Mouse (Mus musculus) stomach, postnatal 0 days (tissue): Measurements from ENCODE around the gene Erc2. TPM values are rescaled to one million over a fixed set of nuclear protein-coding genes. Genes with fewer than 3 reads are reported as not detected.

ENCODE experiments used
- ATAC-seq: fragments of 200-750 bp; cut with Nextera tagmentation; 2 replicates; pipeline ENCODE4 v1.8.0; 2017; ENCODE audit not compliant: low FRiP score, low TSS enrichment
- DNase-seq: peaks from one replicate; pipeline ENCODE4 v3.0.0-alpha.2; 2016; ENCODE audit warnings: low spot score
- H3K27ac ChIP-seq: fragments of 300-500 bp; sonication (generic); replicated peaks from 2 replicates; pipeline ENCODE4 v1.5.1; 2014; ENCODE audit warnings: mild to moderate bottlenecking, control low read depth
- H3K27me3 ChIP-seq: fragments of 300-500 bp; sonication (generic); 2 replicates; pipeline ENCODE4 v1.6.1; 2014; ENCODE audit warnings: low read length; ENCODE audit not compliant: control insufficient read depth, insufficient read depth
- H3K36me3 ChIP-seq: fragments of 300-500 bp; sonication (generic); 2 replicates; pipeline ENCODE4 v1.6.1; 2014; ENCODE audit warnings: low read length, mixed read lengths; ENCODE audit not compliant: control insufficient read depth, insufficient read depth
- H3K4me1 ChIP-seq: fragments of 300-500 bp; sonication (generic); replicated peaks from 2 replicates; pipeline ENCODE4 v1.6.1; 2014; ENCODE audit warnings: antibody characterized with exemption; ENCODE audit not compliant: control insufficient read depth, insufficient read depth
- H3K4me2 ChIP-seq: fragments of 300-500 bp; sonication (generic); replicated peaks from 2 replicates; pipeline ENCODE4 v1.6.1; 2014; ENCODE audit warnings: low read depth, mild to moderate bottlenecking, control low read depth, moderate library complexity
- H3K4me3 ChIP-seq: fragments of 300-500 bp; sonication (generic); 2 replicates; pipeline ENCODE4 v1.5.1; 2014; ENCODE audit warnings: low read depth, low read length, control low read depth
- H3K9ac ChIP-seq: fragments of 300-500 bp; sonication (generic); 2 replicates; pipeline ENCODE4 v1.6.1; 2014; ENCODE audit warnings: mild to moderate bottlenecking, low read length, control low read depth, mixed read lengths
- H3K9me3 ChIP-seq: fragments of 300-500 bp; sonication (generic); 2 replicates; pipeline ENCODE4 v1.6.1; 2016; ENCODE audit warnings: low read length; ENCODE audit not compliant: control insufficient read depth
- CTCF ChIP-seq: IDR thresholded peaks from 2 replicates; pipeline ENCODE4 v1.5.1; 2016; ENCODE audit warnings: antibody characterized with exemption, low read depth, mild to moderate bottlenecking, moderate library complexity
- EP300 ChIP-seq: optimal IDR thresholded peaks from 2 replicates; pipeline ENCODE3; 2016; ENCODE audit warnings: antibody characterized with exemption
- WGBS: fragments of 180-500 bp; shearing (Covaris S2); extraction: QIAGEN DNeasy Blood & Tissue Kit; methylation state at CpG from one replicate; pipeline ENCODE4 v1.1.7; 2014; 5-methylcytosine and 5-hydroxymethylcytosine counted together
- polyA plus RNA-seq: library from polyadenylated mRNA; unstranded; fragments of >200 nt; fragmentation: Nextera tagmentation; extraction: Ambion mirVana; gene quantifications from 2 replicates; pipeline ENCODE4 v1.2.1, GENCODE M21; 2015

The Erc2 gene
- polyA plus RNA-seq, 1 experiment from 2014 or later, result 3.0 TPM

DNA sequence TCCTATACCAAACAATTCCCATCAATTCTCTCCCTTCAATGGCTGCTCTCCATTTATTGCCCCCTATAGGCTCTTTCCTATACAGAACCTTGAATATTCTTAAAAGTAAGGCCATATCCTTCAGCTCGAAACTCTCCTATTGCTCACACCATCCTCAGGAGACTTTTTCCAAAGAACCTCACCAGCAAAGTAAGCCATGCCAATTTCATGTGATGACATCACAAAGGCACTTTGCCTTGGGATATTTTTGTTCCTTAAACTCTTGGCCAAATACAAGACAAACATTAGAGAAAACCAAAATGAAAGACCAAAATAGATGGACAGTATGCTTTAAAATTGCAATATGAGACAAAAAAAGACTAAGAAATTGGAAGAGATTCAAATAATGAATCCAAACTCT, 204.6 kb downstream of the Erc2 start:
- Histone ChIP-seq H3K4me2 (no peak overlapping the region), H3K9me3 (no peaks in the 10 kb centered on the region), H3K4me1 (no peaks in the 10 kb centered on the region), H3K36me3 (no peaks in the 10 kb centered on the region), H3K27me3 (no peaks in the 10 kb centered on the region), H3K9ac (no peak overlapping the region), H3K27ac (no peak overlapping the region), H3K4me3 (no peak overlapping the region)
- DNase-seq (no peak), ATAC-seq (no peak)
- TF ChIP-seq EP300 (no peak), CTCF (no peak)
- 92% methylated on average over 1 of the region's 1 CpGs for WGBS

GRCm38 (mm10) chr14:27828089-27828488, 205.9 kb downstream of the Erc2 start:
- H3K9ac ChIP-seq, result no peak overlapping the region
- no peak overlapping the region for H3K4me3 ChIP-seq
- H3K36me3 ChIP-seq, result no peaks in the 10 kb centered on the region
- H3K27me3 ChIP-seq, result no peaks in the 10 kb centered on the region
- ATAC-seq (no peak), DNase-seq (no peak)
- no peak overlapping the region for H3K27ac ChIP-seq
- H3K4me2 ChIP-seq, result no peak overlapping the region
- H3K9me3 ChIP-seq, result no peaks in the 10 kb centered on the region
- no peak for TF ChIP-seq EP300
- no peak for TF ChIP-seq CTCF
- WGBS, result 80% methylated on average over 2 of the region's 2 CpGs
- no peaks in the 10 kb centered on the region for H3K4me1 ChIP-seq

- TF ChIP-seq EP300 (no peak), CTCF (no peak)
- no peak overlapping the region for H3K9ac ChIP-seq
- no peak overlapping the region for H3K27ac ChIP-seq
- no peaks in the 10 kb centered on the region for H3K27me3 ChIP-seq
- H3K36me3 ChIP-seq, result no peaks in the 10 kb centered on the region
- no peak overlapping the region for H3K4me3 ChIP-seq
- no peak overlapping the region for H3K4me2 ChIP-seq
- no peaks in the 10 kb centered on the region for H3K4me1 ChIP-seq
- DNase-seq (no peak), ATAC-seq (no peak)
- 69% methylated on average over 4 of the region's 4 CpGs for WGBS
- H3K9me3 ChIP-seq, result no peaks in the 10 kb centered on the region
Observed at GRCm38 (mm10) chr14:27832196-27832595, 210.0 kb downstream of the Erc2 start.

DNA sequence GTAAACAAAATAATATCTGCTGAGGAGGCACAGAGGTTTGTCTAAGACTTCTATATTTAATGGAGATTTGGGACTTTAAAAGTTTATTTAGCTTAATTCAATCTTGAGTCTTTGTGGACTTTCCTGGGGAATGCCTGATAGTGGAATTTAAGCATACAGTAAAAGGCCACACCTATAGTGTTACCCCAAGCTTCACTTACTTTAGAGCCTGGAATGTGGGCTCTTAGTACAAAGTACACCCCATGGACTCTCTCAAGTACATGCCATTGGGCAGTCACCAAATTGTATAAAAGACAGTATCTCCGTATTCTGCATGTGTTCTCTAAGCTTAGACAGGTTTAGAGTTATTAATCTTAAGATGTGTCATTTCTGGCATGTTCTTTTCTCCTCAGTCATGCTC, 213.1 kb downstream of the Erc2 start:
- H3K4me1 ChIP-seq, result no peaks in the 10 kb centered on the region
- H3K27me3 ChIP-seq, result no peaks in the 10 kb centered on the region
- ATAC-seq (no peak), DNase-seq (no peak)
- H3K4me3 ChIP-seq, result no peak overlapping the region
- no peak overlapping the region for H3K9ac ChIP-seq
- no peak overlapping the region for H3K27ac ChIP-seq
- H3K36me3 ChIP-seq, result no peaks in the 10 kb centered on the region
- TF ChIP-seq EP300 (no peak), CTCF (no peak)
- no peak overlapping the region for H3K4me2 ChIP-seq
- WGBS, result 54% methylated on average over 1 of the region's 1 CpGs
- no peaks in the 10 kb centered on the region for H3K9me3 ChIP-seq

- no peaks in the 10 kb centered on the region for H3K36me3 ChIP-seq
- no peaks in the 10 kb centered on the region for H3K4me1 ChIP-seq
- no peaks in the 10 kb centered on the region for H3K9me3 ChIP-seq
- ATAC-seq (no peak), DNase-seq (no peak)
- no peaks in the 10 kb centered on the region for H3K27me3 ChIP-seq
- no peak overlapping the region for H3K27ac ChIP-seq
- H3K4me3 ChIP-seq, result no peak overlapping the region
- no peak for TF ChIP-seq EP300
- TF ChIP-seq CTCF, result no peak
- H3K9ac ChIP-seq, result no peak overlapping the region
- no peak overlapping the region for H3K4me2 ChIP-seq
- WGBS, result 71% methylated on average over 6 of the region's 6 CpGs
Observed at GRCm38 (mm10) chr14:27837601-27838105, 215.4 kb downstream of the Erc2 start.

- Histone ChIP-seq H3K9ac (no peak overlapping the region), H3K9me3 (no peaks in the 10 kb centered on the region), H3K27ac (no peak overlapping the region), H3K4me3 (no peak overlapping the region), H3K4me1 (no peaks in the 10 kb centered on the region), H3K27me3 (no peaks in the 10 kb centered on the region), H3K4me2 (no peak overlapping the region), H3K36me3 (no peaks in the 10 kb centered on the region)
- no peak for TF ChIP-seq EP300
- TF ChIP-seq CTCF, result no peak
- ATAC-seq (no peak), DNase-seq (no peak)
- WGBS, result 78% methylated on average over 1 of the region's 1 CpGs
Observed at GRCm38 (mm10) chr14:27840120-27840519, 217.9 kb downstream of the Erc2 start.
